Mouse (Mus musculus): ENCODE results near the gene Casc1. TPM values are rescaled to one million over a fixed set of nuclear protein-coding genes. Genes with fewer than 3 reads are reported as not detected.

Casc1 gene
- polyA plus RNA-seq, 1 experiment from 2014 or later: 0.36 TPM

DNA sequence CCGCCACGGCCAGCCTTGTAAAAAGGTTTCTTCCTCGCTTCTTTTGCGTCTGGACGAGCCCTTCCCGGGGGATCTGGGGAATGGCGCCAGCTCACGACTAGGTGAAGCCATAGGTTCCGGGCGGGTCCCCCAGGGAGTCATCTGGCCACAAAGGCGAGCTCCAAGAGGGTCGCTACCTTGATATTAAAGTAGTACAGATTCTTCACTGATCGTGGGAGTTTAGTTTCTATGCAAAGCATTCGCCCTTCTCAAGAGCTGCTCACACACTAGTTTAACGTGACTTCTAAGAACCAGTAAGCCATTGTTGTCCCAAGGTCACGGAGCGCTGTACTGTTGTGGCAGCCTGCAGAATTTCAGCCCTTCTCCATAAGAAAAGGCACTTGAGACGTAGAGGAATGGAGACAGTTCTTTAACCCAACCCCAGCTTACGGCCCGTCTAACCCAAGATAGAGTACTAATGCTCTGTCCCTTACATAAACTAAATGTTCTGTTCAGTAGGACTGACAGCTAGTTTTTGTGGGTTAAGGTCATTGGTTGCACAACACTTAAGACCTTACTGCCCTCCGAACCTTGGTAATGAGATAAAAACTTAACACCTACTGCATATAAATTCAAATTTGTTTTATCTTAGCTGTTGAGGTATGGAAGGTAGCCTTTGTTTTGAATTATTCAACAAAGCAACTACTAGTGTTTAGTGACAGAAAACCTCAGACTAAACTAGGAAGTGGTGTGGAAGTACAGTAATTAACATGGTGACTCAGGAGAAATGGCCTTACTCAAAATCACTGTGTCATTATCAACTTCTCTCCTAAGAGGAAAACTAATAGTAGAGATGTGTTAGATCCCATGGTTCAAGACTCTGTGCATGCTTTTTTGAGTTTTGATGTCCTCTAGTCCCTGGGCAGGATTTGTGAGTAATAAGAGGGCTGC, 836 bp upstream of the Casc1 start:
- 4% methylated on average over 21 of the region's 21 CpGs for WGBS
- ATAC-seq (ENCODE audit: insufficient read depth, low FRiP score, low TSS enrichment): peak; percentile 61
- Histone ChIP-seq H3K27me3 (ENCODE audit: control insufficient read depth, insufficient read depth, low read length) (no peaks in the 10 kb centered on the region), H3K36me3 (ENCODE audit: control insufficient read depth, insufficient read depth, low read length) (no peaks in the 10 kb centered on the region; the same call in 1 of the 2 replicates), H3K4me2 (ENCODE audit: low read depth) (peak overlapping the region; percentile 55), H3K9ac (ENCODE audit: low read length) (peak overlapping the region; percentile 67), H3K4me1 (ENCODE audit: control insufficient read depth, insufficient read depth, low read length) (0 out of 2 replicates have a peak, but pooled peaks cover 3% of the 10 kb centered on the region), H3K27ac (ENCODE audit: low read depth, low read length) (peak overlapping the region; percentile 88), H3K4me3 (ENCODE audit: low read depth, low read length) (peak overlapping the region; percentile 44), H3K9me3 (ENCODE audit: control insufficient read depth, low read length) (no peaks in the 10 kb centered on the region)
- no peak for DNase-seq (ENCODE audit: low spot score)

DNA sequence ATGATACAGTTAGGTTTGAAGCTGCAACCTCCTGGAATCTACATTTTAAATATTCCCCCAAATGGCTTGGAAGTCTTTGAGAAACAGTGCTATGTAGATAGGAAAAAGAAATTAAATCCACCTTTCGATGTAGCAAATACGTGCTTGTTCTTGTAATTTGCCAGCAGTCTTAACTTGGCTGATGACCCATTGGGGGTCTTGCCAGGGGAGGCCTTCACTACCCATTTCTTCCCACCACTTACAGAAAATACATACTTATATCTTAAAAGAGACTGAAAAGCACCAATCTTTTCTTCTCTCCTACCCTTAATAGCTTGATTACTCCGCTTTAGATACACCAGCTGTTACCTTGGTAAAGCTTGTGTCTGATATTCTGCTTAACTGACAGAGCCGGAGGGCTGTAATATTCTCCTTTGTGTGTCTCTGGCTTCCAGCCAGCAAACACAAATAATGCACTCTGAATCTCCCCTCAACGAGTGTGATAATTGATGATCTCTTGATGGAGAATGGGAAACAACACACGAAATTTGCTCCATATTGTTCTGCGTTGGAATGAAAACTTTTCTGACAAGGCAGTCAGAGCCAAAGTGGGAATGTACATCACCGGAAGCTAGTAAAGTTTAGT, 637 bp downstream of the Casc1 start:
- Histone ChIP-seq H3K4me1 (ENCODE audit: control insufficient read depth, insufficient read depth, low read length) (0 out of 2 replicates have a peak, but pooled peaks cover 3% of the 10 kb centered on the region), H3K9ac (ENCODE audit: low read length) (no peak overlapping the region), H3K9me3 (ENCODE audit: control insufficient read depth, low read length) (no peaks in the 10 kb centered on the region), H3K27me3 (ENCODE audit: control insufficient read depth, insufficient read depth, low read length) (no peaks in the 10 kb centered on the region), H3K27ac (ENCODE audit: low read depth, low read length) (no peak overlapping the region), H3K4me3 (ENCODE audit: low read depth, low read length) (peak overlapping the region; percentile 44), H3K36me3 (ENCODE audit: control insufficient read depth, insufficient read depth, low read length) (no peaks in the 10 kb centered on the region), H3K4me2 (ENCODE audit: low read depth) (peak overlapping the region; percentile 56)
- DNase-seq (ENCODE audit: low spot score) (no peak), ATAC-seq (ENCODE audit: insufficient read depth, low FRiP score, low TSS enrichment) (no peak)
- 41% methylated on average over 8 of the region's 8 CpGs for WGBS

DNA sequence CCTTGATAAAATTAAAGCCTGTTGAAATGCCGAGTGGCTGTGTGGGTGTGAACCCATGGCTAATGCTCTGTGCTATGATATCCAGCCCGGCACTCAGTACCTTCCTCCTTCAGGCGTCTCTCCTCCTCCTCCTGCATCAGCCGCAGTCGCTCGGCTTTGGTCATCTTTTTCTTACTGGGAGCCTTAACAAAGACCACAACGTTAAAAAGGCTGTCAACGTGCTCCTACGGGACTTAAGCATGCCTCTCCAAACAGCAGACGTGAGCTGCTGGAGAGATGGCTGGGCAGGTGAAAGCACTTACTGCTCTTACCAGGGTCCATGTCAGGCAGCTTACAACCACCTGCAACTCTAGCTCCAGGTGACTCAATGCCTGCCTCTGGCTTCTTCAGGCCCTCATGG, 5.7 kb downstream of the Casc1 start:
- 74% methylated on average over 10 of the region's 10 CpGs for WGBS
- H3K9me3 ChIP-seq (ENCODE audit: control insufficient read depth, low read length): no peaks in the 10 kb centered on the region
- H3K27ac ChIP-seq (ENCODE audit: low read depth, low read length): no peak overlapping the region
- H3K27me3 ChIP-seq (ENCODE audit: control insufficient read depth, insufficient read depth, low read length): no peaks in the 10 kb centered on the region
- no peak overlapping the region for H3K4me2 ChIP-seq (ENCODE audit: low read depth)
- no peak overlapping the region for H3K4me3 ChIP-seq (ENCODE audit: low read depth, low read length)
- no peaks in the 10 kb centered on the region for H3K36me3 ChIP-seq (ENCODE audit: control insufficient read depth, insufficient read depth, low read length)
- no peaks in the 10 kb centered on the region for H3K4me1 ChIP-seq (ENCODE audit: control insufficient read depth, insufficient read depth, low read length)
- DNase-seq (ENCODE audit: low spot score) (no peak), ATAC-seq (ENCODE audit: insufficient read depth, low FRiP score, low TSS enrichment) (no peak)
- no peak overlapping the region for H3K9ac ChIP-seq (ENCODE audit: low read length)

DNA sequence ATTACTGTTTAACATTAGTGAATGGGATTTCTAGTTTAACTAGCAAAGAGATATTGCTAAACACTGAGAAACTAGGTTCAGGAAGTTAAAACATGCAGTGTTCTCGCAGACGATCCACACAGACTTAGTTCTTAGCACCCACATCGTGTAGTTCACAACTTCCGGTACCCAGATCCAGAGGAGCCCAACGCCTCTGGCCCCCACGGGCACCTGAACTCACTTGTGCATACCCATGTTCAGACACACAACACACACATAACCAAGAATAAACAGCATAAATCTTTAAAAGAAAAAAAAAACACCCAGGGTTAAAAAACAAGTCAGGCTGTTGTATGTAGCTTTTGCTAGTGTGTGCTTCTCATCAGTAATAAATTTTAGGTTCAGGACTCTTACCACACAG, 6.4 kb downstream of the Casc1 start:
- Histone ChIP-seq H3K4me3 (ENCODE audit: low read depth, low read length) (no peak overlapping the region), H3K4me1 (ENCODE audit: control insufficient read depth, insufficient read depth, low read length) (no peaks in the 10 kb centered on the region), H3K9me3 (ENCODE audit: control insufficient read depth, low read length) (no peaks in the 10 kb centered on the region), H3K9ac (ENCODE audit: low read length) (no peak overlapping the region), H3K27me3 (ENCODE audit: control insufficient read depth, insufficient read depth, low read length) (no peaks in the 10 kb centered on the region), H3K27ac (ENCODE audit: low read depth, low read length) (no peak overlapping the region), H3K36me3 (ENCODE audit: control insufficient read depth, insufficient read depth, low read length) (no peaks in the 10 kb centered on the region), H3K4me2 (ENCODE audit: low read depth) (no peak overlapping the region)
- DNase-seq (ENCODE audit: low spot score): no peak
- ATAC-seq (ENCODE audit: insufficient read depth, low FRiP score, low TSS enrichment): no peak
- WGBS: 90% methylated on average over 6 of the region's 6 CpGs

DNA sequence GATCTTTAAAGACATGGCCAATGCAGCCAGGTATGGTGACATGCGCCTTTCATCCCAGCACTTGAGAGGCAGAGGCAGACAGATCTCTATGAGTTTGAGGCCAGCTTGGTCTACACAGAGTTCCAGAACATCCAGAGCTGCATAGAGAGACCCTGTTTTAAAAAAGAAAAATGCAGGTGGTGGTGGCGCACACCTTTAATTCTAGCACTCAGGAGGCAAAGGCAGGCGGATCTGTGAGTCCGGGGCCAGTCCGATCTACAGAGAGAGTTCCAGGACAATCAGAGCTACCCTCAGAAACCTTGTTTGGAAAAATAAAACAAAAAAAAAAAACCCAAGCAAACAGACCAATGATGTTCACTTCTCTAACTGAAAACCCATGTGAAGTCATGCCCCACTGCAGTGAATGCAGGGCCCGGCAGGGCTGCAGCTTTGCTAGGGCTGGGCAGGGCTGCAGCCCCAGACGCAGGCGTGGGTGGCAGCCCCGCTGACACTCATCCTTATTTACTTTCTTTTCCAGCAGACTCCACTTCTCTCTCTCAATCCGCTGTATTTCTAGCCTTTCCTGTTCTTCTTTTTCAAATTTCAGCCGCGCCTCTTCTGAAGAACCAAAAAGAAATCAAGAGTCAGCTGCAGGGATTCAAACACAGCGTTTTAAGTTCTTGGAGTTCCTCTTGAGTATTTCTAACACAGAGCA, 8.2 kb downstream of the Casc1 start:
- 82% methylated on average over 13 of the region's 13 CpGs for WGBS
- H3K4me2 ChIP-seq (ENCODE audit: low read depth): no peak overlapping the region
- no peaks in the 10 kb centered on the region for H3K27me3 ChIP-seq (ENCODE audit: control insufficient read depth, insufficient read depth, low read length)
- no peak overlapping the region for H3K4me3 ChIP-seq (ENCODE audit: low read depth, low read length)
- H3K9ac ChIP-seq (ENCODE audit: low read length): no peak overlapping the region
- H3K4me1 ChIP-seq (ENCODE audit: control insufficient read depth, insufficient read depth, low read length): no peaks in the 10 kb centered on the region
- H3K27ac ChIP-seq (ENCODE audit: low read depth, low read length): no peak overlapping the region
- ATAC-seq (ENCODE audit: insufficient read depth, low FRiP score, low TSS enrichment) (no peak), DNase-seq (ENCODE audit: low spot score) (no peak)
- no peaks in the 10 kb centered on the region for H3K9me3 ChIP-seq (ENCODE audit: control insufficient read depth, low read length)
- H3K36me3 ChIP-seq (ENCODE audit: control insufficient read depth, insufficient read depth, low read length): no peaks in the 10 kb centered on the region

DNA sequence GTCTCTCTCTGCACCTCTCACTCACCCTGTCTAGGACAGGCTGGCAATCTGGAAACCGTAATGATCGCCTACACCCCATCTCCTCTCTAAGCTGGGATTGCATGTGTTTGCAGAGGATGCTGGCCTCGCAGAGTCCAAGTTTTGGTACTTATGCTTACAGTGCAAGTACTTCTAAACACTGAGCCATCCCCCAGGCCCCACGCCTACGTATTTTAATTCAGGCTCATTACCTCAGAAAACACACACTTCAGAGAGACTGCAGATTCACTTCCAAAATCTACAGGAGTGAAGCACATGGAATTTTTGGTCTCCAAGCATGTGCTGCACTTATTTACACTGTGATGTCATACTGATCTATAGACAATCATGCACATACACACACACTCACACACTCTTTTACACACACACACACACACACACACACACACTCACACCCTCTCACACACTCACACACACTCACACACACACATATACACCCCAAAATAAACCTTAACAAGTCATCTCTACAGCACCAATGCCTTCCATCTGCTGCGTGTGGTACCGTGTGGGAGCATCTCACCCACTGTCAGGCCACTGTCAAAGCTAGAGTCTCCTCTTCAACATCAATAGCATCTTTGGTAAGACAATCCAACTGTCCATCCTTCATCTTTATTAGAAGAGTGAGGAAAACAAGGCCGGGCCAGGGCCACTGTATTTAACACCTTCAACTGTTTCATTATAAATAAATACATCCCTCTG, 12.7 kb downstream of the Casc1 start:
- Histone ChIP-seq H3K36me3 (ENCODE audit: control insufficient read depth, insufficient read depth, low read length) (no peaks in the 10 kb centered on the region), H3K4me3 (ENCODE audit: low read depth, low read length) (no peak overlapping the region), H3K27me3 (ENCODE audit: control insufficient read depth, insufficient read depth, low read length) (no peaks in the 10 kb centered on the region), H3K4me1 (ENCODE audit: control insufficient read depth, insufficient read depth, low read length) (no peaks in the 10 kb centered on the region), H3K4me2 (ENCODE audit: low read depth) (no peak overlapping the region), H3K9ac (ENCODE audit: low read length) (no peak overlapping the region), H3K27ac (ENCODE audit: low read depth, low read length) (no peak overlapping the region), H3K9me3 (ENCODE audit: control insufficient read depth, low read length) (no peaks in the 10 kb centered on the region)
- no peak for ATAC-seq (ENCODE audit: insufficient read depth, low FRiP score, low TSS enrichment)
- no peak for DNase-seq (ENCODE audit: low spot score)
- 95% methylated on average over 8 of the region's 8 CpGs for WGBS

DNA sequence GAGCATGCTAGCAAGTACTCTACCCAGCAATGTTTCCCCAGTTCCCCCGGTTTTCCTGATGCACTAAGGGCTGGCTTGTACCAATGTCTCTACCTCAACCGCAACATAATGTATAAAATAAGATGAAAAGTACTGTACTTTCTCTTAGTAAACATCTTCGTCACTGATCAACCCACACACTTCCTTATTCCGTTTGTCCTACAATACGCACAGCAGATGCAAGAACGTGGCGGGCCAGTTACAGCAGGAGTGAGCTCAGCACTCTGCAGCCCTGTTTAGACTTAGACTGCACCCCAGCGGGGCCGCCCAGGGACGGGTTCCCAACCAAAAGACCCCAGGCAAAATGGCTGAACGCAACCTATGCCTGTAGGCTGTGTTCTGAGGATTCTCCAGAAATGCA, 17.4 kb downstream of the Casc1 start:
- no peak overlapping the region for H3K9ac ChIP-seq (ENCODE audit: low read length)
- no peak overlapping the region for H3K4me2 ChIP-seq (ENCODE audit: low read depth)
- H3K9me3 ChIP-seq (ENCODE audit: control insufficient read depth, low read length): no peaks in the 10 kb centered on the region
- ATAC-seq (ENCODE audit: insufficient read depth, low FRiP score, low TSS enrichment) (no peak), DNase-seq (ENCODE audit: low spot score) (no peak)
- no peaks in the 10 kb centered on the region for H3K36me3 ChIP-seq (ENCODE audit: control insufficient read depth, insufficient read depth, low read length)
- H3K27ac ChIP-seq (ENCODE audit: low read depth, low read length): no peak overlapping the region
- no peaks in the 10 kb centered on the region for H3K4me1 ChIP-seq (ENCODE audit: control insufficient read depth, insufficient read depth, low read length)
- no peaks in the 10 kb centered on the region for H3K27me3 ChIP-seq (ENCODE audit: control insufficient read depth, insufficient read depth, low read length)
- H3K4me3 ChIP-seq (ENCODE audit: low read depth, low read length): no peak overlapping the region
- 79% methylated on average over 11 of the region's 11 CpGs for WGBS

DNA sequence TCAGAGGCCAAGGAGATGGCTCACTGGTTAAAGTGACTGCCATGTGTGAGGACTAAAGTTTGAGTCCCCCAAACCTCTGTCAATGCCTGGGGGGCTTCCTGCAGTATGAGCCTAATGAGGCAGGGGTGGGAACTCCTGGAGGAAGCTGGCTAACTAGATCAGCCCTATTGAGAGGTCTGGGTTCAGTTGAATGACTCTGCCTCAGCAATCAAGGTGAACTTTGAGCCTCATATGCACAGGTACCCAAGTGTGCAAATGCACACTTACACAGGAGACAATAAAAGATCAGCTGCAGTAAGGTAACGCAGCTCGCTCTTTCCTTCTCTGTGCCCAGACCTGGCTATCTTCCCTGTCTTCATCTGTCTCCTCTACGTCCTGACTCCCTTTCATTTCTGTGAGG, 17.8 kb downstream of the Casc1 start:
- ATAC-seq (ENCODE audit: insufficient read depth, low FRiP score, low TSS enrichment) (no peak), DNase-seq (ENCODE audit: low spot score) (no peak)

More for the DNA sequence above, 17.8 kb downstream of the Casc1 start:
- Histone ChIP-seq H3K4me2 (ENCODE audit: low read depth) (no peak overlapping the region), H3K27me3 (ENCODE audit: control insufficient read depth, insufficient read depth, low read length) (no peaks in the 10 kb centered on the region), H3K4me1 (ENCODE audit: control insufficient read depth, insufficient read depth, low read length) (no peaks in the 10 kb centered on the region), H3K4me3 (ENCODE audit: low read depth, low read length) (no peak overlapping the region), H3K36me3 (ENCODE audit: control insufficient read depth, insufficient read depth, low read length) (no peaks in the 10 kb centered on the region), H3K9ac (ENCODE audit: low read length) (no peak overlapping the region), H3K9me3 (ENCODE audit: control insufficient read depth, low read length) (no peaks in the 10 kb centered on the region), H3K27ac (ENCODE audit: low read depth, low read length) (no peak overlapping the region)
- 85% methylated on average over 3 of the region's 3 CpGs for WGBS
